Mouse (Mus musculus): ENCODE measurements at regions not wholly inside any gene's neighbourhood (a gene's known extent, or its start where the extent isn't known, plus 50 kb on each side); places are given as distances from the start of the nearest gene placed in this dataset.
A peak's percentile ranks its signal among the peaks of the same experiment; 100 is the strongest.

DNA sequence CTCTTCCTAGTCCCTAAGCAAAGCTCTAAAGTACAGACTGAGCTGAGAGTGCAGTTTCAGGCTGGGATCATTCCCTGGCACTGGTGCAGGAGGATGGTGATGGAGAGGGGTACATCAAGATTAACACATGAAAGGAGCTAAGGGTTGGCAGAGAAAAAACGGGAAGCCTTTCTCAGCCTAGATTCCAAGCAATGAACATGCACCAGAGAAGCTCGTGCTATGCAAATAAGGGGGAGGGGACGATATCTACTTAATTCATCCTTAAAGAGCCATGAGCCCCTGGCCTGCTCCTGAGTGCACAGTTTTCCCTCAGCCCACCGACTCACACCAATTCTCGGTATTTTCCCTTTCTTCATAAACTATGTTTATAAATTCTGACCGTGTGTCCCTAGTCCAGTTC is 70.5 kb upstream of the Cachd1 start:
- no peak for ATAC-seq
- no peak overlapping the region for H3K4me3 ChIP-seq (ENCODE audit: low read depth, low read length)
- no peaks in the 10 kb centered on the region for H3K27me3 ChIP-seq (replicated peaks; ENCODE audit: insufficient read depth, low read length)
- no peak overlapping the region for H3K4me2 ChIP-seq (replicated peaks; ENCODE audit: low read depth, low read length)
- no peak for DNase-seq (ENCODE audit: low spot score)
- no peak overlapping the region for H3K27ac ChIP-seq (ENCODE audit: low read length)
- no peaks in the 10 kb centered on the region for H3K9me3 ChIP-seq (ENCODE audit: low read length)
- no peaks in the 10 kb centered on the region for H3K4me1 ChIP-seq (ENCODE audit: insufficient read depth, low read depth, low read length)
- WGBS, result 27% methylated on average over 6 of the region's 6 CpGs
- TF ChIP-seq EP300 (IDR thresholded peaks at IDR 0.05), result no peak
- no peak for TF ChIP-seq CTCF (IDR thresholded peaks at IDR 0.05)
- H3K36me3 ChIP-seq (ENCODE audit: insufficient read depth, low read length), result no peaks in the 10 kb centered on the region
- no peak overlapping the region for H3K9ac ChIP-seq (replicated peaks; ENCODE audit: low read depth)

GRCm38 (mm10) chr4:100707125-100707524 is 69.3 kb upstream of the Cachd1 start:
- Histone ChIP-seq H3K9me3 (ENCODE audit: low read length) (no peaks in the 10 kb centered on the region), H3K4me2 (replicated peaks; ENCODE audit: low read depth, low read length) (no peak overlapping the region), H3K27ac (ENCODE audit: low read length) (no peak overlapping the region), H3K4me1 (ENCODE audit: insufficient read depth, low read depth, low read length) (no peaks in the 10 kb centered on the region), H3K4me3 (ENCODE audit: low read depth, low read length) (no peak overlapping the region), H3K27me3 (replicated peaks; ENCODE audit: insufficient read depth, low read length) (no peaks in the 10 kb centered on the region), H3K36me3 (ENCODE audit: insufficient read depth, low read length) (no peaks in the 10 kb centered on the region), H3K9ac (replicated peaks; ENCODE audit: low read depth) (no peak overlapping the region)
- DNase-seq (ENCODE audit: low spot score) (no peak), ATAC-seq (no peak)
- no peak for TF ChIP-seq EP300 (IDR thresholded peaks at IDR 0.05)
- no peak for TF ChIP-seq CTCF (IDR thresholded peaks at IDR 0.05)
- 57% methylated on average over 6 of the region's 6 CpGs for WGBS

DNA sequence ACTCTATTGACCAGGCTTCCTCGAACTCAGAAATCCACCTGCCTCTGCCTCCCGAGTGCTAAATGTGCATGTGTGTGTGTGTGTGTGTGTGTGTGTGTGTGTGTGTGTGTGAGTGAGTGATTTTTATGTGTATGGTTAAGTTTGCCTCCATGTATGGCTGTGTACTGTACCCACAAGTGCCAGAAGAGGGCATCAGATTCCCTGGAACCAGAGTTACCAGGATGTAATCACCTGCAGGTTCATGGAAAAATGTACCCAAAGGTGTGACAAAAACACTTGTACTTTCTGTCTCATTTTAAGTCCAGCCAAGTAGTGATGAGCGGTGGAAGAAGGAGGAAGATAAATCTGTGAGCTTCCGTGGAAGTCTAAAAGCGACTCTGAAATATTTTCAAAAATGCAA is 68.2 kb upstream of the Cachd1 start:
- TF ChIP-seq CTCF (IDR thresholded peaks at IDR 0.05) (no peak; the same call in 1 of the 2 replicates), EP300 (IDR thresholded peaks at IDR 0.05) (no peak)
- Histone ChIP-seq H3K9ac (replicated peaks; ENCODE audit: low read depth) (no peak overlapping the region), H3K4me3 (ENCODE audit: low read depth, low read length) (no peak overlapping the region)

GRCm38 (mm10) chr4:100714240-100714639 is 62.2 kb upstream of the Cachd1 start:
- Histone ChIP-seq H3K36me3 (ENCODE audit: insufficient read depth, low read length) (no peaks in the 10 kb centered on the region), H3K9ac (replicated peaks; ENCODE audit: low read depth) (no peak overlapping the region), H3K27me3 (replicated peaks; ENCODE audit: insufficient read depth, low read length) (no peaks in the 10 kb centered on the region), H3K4me1 (ENCODE audit: insufficient read depth, low read depth, low read length) (no peaks in the 10 kb centered on the region), H3K4me3 (ENCODE audit: low read depth, low read length) (no peak overlapping the region), H3K4me2 (replicated peaks; ENCODE audit: low read depth, low read length) (no peak overlapping the region), H3K9me3 (ENCODE audit: low read length) (no peaks in the 10 kb centered on the region), H3K27ac (ENCODE audit: low read length) (no peak overlapping the region)
- ATAC-seq (peak; percentile 46), DNase-seq (ENCODE audit: low spot score) (peak; percentile 46)
- TF ChIP-seq CTCF (IDR thresholded peaks at IDR 0.05), result no peak
- no peak for TF ChIP-seq EP300 (IDR thresholded peaks at IDR 0.05)

More for the DNA sequence above, 68.2 kb upstream of the Cachd1 start:
- Histone ChIP-seq H3K27ac (ENCODE audit: low read length) (no peak overlapping the region), H3K9me3 (ENCODE audit: low read length) (no peaks in the 10 kb centered on the region), H3K27me3 (replicated peaks; ENCODE audit: insufficient read depth, low read length) (no peaks in the 10 kb centered on the region), H3K36me3 (ENCODE audit: insufficient read depth, low read length) (no peaks in the 10 kb centered on the region), H3K4me1 (ENCODE audit: insufficient read depth, low read depth, low read length) (no peaks in the 10 kb centered on the region), H3K4me2 (replicated peaks; ENCODE audit: low read depth, low read length) (no peak overlapping the region)
- no peak for DNase-seq (ENCODE audit: low spot score)
- no peak for ATAC-seq
- 83% methylated on average over 5 of the region's 5 CpGs for WGBS

DNA sequence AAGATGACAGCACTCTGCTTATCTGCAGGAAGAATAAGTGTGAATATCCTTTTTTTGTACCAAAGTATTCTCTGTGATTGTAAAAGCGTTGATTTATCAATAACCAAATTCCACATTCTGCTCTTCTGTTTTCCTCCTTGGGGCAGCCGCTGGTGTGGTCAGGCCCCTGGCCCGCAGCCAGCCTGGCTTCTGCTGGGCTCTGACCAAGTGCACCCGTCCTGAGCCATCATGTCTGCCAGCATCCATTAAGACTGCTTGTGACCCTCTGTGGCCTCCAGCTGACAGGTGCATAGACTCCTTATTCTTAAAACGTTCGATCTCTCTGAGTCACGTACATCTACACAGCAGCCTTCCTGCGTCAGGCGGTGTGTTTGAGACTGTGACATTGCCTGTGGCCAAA is 58.9 kb upstream of the Cachd1 start:
- DNase-seq (ENCODE audit: low spot score), result no peak
- Histone ChIP-seq H3K27me3 (replicated peaks; ENCODE audit: insufficient read depth, low read length) (no peaks in the 10 kb centered on the region), H3K9ac (replicated peaks; ENCODE audit: low read depth) (no peak overlapping the region), H3K4me2 (replicated peaks; ENCODE audit: low read depth, low read length) (no peak overlapping the region), H3K4me3 (ENCODE audit: low read depth, low read length) (no peak overlapping the region), H3K9me3 (ENCODE audit: low read length) (no peaks in the 10 kb centered on the region), H3K27ac (ENCODE audit: low read length) (no peak overlapping the region), H3K36me3 (ENCODE audit: insufficient read depth, low read length) (no peaks in the 10 kb centered on the region), H3K4me1 (ENCODE audit: insufficient read depth, low read depth, low read length) (no peaks in the 10 kb centered on the region)
- ATAC-seq, result no peak
- WGBS, result 81% methylated on average over 9 of the region's 9 CpGs
- TF ChIP-seq EP300 (IDR thresholded peaks at IDR 0.05) (no peak), CTCF (IDR thresholded peaks at IDR 0.05) (no peak)

GRCm38 (mm10) chr4:100722532-100722931 is 53.9 kb upstream of the Cachd1 start:
- ATAC-seq, result peak; percentile 44; the same call in 1 of the 2 replicates
- no peak overlapping the region for H3K4me3 ChIP-seq (ENCODE audit: low read depth, low read length)
- DNase-seq (ENCODE audit: low spot score), result peak; percentile 32
- H3K27ac ChIP-seq (ENCODE audit: low read length), result no peak overlapping the region
- H3K4me1 ChIP-seq (ENCODE audit: insufficient read depth, low read depth, low read length), result no peaks in the 10 kb centered on the region
- no peak overlapping the region for H3K9ac ChIP-seq (replicated peaks; ENCODE audit: low read depth)
- WGBS, result 22% methylated on average over 9 of the region's 9 CpGs
- H3K27me3 ChIP-seq (replicated peaks; ENCODE audit: insufficient read depth, low read length), result no peaks in the 10 kb centered on the region
- TF ChIP-seq EP300 (IDR thresholded peaks at IDR 0.05) (no peak), CTCF (IDR thresholded peaks at IDR 0.05) (peak; percentile 81)
- H3K4me2 ChIP-seq (replicated peaks; ENCODE audit: low read depth, low read length), result no peak overlapping the region
- H3K36me3 ChIP-seq (ENCODE audit: insufficient read depth, low read length), result no peaks in the 10 kb centered on the region
- no peaks in the 10 kb centered on the region for H3K9me3 ChIP-seq (ENCODE audit: low read length)

DNA sequence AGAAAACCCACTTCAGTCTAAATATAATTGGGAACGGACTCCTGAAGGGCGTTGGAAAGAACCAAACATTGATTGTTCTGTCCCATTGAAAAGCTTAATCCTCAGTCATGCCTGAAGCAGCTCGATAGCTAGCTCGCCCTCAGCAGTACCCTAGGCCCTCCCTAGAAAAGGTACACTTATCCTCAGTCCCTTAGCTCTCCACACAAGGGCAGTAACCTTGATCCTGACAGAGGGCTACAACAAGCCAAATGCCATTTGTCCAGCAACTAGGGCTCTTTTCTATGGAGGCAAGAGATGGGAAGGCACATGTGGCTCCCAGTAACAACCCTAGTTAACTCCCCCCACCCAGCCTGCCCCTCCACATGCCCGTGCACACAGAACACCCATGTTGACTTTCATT is 53.4 kb upstream of the Cachd1 start:
- Histone ChIP-seq H3K27ac (ENCODE audit: low read length) (no peak overlapping the region), H3K4me1 (ENCODE audit: insufficient read depth, low read depth, low read length) (no peaks in the 10 kb centered on the region), H3K4me2 (replicated peaks; ENCODE audit: low read depth, low read length) (no peak overlapping the region), H3K27me3 (replicated peaks; ENCODE audit: insufficient read depth, low read length) (no peaks in the 10 kb centered on the region), H3K9me3 (ENCODE audit: low read length) (no peaks in the 10 kb centered on the region), H3K36me3 (ENCODE audit: insufficient read depth, low read length) (no peaks in the 10 kb centered on the region), H3K4me3 (ENCODE audit: low read depth, low read length) (no peak overlapping the region), H3K9ac (replicated peaks; ENCODE audit: low read depth) (no peak overlapping the region)
- ATAC-seq (no peak), DNase-seq (ENCODE audit: low spot score) (no peak)
- TF ChIP-seq CTCF (IDR thresholded peaks at IDR 0.05) (no peak), EP300 (IDR thresholded peaks at IDR 0.05) (no peak)
- 74% methylated on average over 5 of the region's 5 CpGs for WGBS
